Mouse (Mus musculus): ENCODE data around the gene Tff2. TPM values are rescaled to one million over a fixed set of nuclear protein-coding genes. Genes with fewer than 3 reads are reported as not detected.

Gene Tff2
- polyA plus RNA-seq, 1 experiment from 2014 or later = not detected

DNA sequence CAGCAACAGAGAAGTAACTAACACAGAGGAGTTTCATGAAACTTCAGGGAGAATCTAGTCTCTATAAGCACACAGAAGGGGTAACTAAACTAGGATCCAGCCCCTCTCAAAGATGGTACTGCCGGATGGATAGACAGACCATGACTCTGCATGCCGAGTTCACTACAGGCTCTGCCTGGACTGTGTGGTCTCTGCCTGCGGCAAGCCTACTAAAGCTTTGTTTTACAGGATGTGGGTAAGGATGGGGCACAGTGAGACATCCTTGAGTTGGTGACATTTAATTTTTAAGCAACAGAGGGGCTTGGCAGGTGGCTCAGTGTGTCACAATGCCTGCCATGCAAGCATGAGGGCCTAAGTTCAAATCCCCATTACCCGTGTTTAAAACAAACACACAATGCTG is 32.2 kb upstream of the Tff2 start:
- Histone ChIP-seq H3K27ac (ENCODE audit: low read depth, low read length) (no peak overlapping the region), H3K36me3 (ENCODE audit: control insufficient read depth, insufficient read depth, low read length) (no peaks in the 10 kb centered on the region), H3K9me3 (ENCODE audit: control insufficient read depth, low read length) (no peaks in the 10 kb centered on the region), H3K4me3 (ENCODE audit: low read depth, low read length) (no peak overlapping the region), H3K4me2 (ENCODE audit: low read depth, low read length, severe bottlenecking) (no peak overlapping the region), H3K9ac (ENCODE audit: low read length) (no peak overlapping the region), H3K27me3 (ENCODE audit: control insufficient read depth, insufficient read depth, low read length) (no peaks in the 10 kb centered on the region), H3K4me1 (replicated peaks; ENCODE audit: control insufficient read depth, insufficient read depth, low read length) (no peaks in the 10 kb centered on the region)
- ATAC-seq (replicated peaks; ENCODE audit: low FRiP score) = no peak
- 91% methylated on average over 4 of the region's 4 CpGs for WGBS
- DNase-seq (ENCODE audit: low spot score) = no peak

DNA sequence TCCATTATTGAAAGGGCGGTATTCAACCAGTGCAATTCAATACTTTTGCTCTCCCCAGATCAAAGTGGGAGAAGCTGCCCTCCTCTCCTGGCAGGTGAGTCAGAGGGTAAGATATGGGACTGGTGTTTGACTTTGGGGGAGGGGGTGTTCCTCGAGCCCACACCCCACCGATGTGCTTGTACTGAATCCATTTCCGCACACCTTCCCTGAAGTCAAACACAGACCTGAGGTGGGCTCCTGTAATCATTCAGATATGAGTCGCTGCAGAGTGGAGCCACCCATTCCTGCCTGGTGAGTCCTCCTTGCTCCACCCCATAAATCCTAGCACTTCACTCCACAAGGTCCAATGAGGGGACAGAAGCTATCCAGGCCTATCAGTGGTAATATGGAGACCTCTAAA is 25.7 kb upstream of the Tff2 start:
- WGBS = 88% methylated on average over 5 of the region's 5 CpGs
- H3K36me3 ChIP-seq (ENCODE audit: control insufficient read depth, insufficient read depth, low read length) = no peaks in the 10 kb centered on the region
- H3K27me3 ChIP-seq (ENCODE audit: control insufficient read depth, insufficient read depth, low read length) = no peaks in the 10 kb centered on the region

DNA sequence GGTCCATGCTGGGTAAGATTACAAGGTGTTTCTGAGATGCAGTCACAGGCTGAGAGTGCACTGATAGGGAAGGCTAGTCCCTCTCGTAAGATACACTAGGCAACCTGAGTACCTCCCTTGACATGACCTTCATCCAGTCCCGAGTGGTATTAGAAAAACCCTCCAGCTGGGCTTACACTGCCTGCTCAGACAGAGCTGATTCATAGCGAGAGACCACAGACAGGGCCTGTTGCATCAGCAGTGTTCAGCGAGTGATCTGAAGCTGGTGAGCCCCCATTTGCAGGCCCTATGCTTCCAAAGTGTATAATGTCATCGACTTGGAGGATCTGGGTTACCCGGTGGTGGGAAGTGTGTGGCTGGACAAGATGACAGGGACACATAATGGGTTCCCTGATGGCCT is 21.0 kb upstream of the Tff2 start, which contains the start of gene Tff1:
Gene Tff1 (minus strand): TSS at position 151 of the 400 bp plus-strand sequence.
- Histone ChIP-seq H3K9ac (ENCODE audit: low read length) (no peak within 1 kb of the TSS), H3K4me2 (ENCODE audit: low read depth, low read length, severe bottlenecking) (no peak within 1 kb of the TSS), H3K4me3 (ENCODE audit: low read depth, low read length) (no peak within 1 kb of the TSS), H3K9me3 (ENCODE audit: control insufficient read depth, low read length) (no peaks in the 10 kb centered on the region), H3K27me3 (ENCODE audit: control insufficient read depth, insufficient read depth, low read length) (no peaks in the 10 kb centered on the region), H3K4me1 (replicated peaks; ENCODE audit: control insufficient read depth, insufficient read depth, low read length) (no peaks in the 10 kb centered on the region), H3K27ac (ENCODE audit: low read depth, low read length) (no peak within 1 kb of the TSS), H3K36me3 (ENCODE audit: control insufficient read depth, insufficient read depth, low read length) (no peaks in the 10 kb centered on the region)
- 85% methylated on average over 6 of the region's 6 CpGs for WGBS
- no peak for ATAC-seq (replicated peaks; ENCODE audit: low FRiP score)
- no peak for DNase-seq (ENCODE audit: low spot score)

More for the DNA sequence above, 25.7 kb upstream of the Tff2 start:
- Histone ChIP-seq H3K4me2 (ENCODE audit: low read depth, low read length, severe bottlenecking) (no peak overlapping the region), H3K9ac (ENCODE audit: low read length) (no peak overlapping the region), H3K4me3 (ENCODE audit: low read depth, low read length) (no peak overlapping the region), H3K9me3 (ENCODE audit: control insufficient read depth, low read length) (no peaks in the 10 kb centered on the region), H3K4me1 (replicated peaks; ENCODE audit: control insufficient read depth, insufficient read depth, low read length) (no peaks in the 10 kb centered on the region), H3K27ac (ENCODE audit: low read depth, low read length) (no peak overlapping the region)
- DNase-seq (ENCODE audit: low spot score) (no peak), ATAC-seq (replicated peaks; ENCODE audit: low FRiP score) (no peak)

DNA sequence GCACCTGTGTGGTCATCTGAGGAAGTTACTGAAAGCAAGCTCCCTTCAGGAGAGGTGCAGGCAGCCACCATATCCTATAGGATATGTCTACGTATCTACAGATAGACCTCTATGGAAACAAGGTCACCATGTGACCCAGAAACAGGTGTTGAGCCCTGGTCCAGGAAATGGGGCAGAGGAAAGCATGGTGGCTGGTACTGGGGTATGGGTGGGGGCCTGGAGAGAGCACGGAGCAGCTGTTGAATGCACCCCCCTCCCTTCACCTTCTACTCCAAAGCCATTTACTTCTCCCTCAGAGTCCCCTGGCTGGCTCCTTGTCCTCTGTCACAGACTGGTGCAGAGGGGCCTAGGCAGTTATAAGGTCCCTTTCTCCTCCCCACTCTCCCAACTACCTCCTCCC is 19.7 kb upstream of the Tff2 start:
- Histone ChIP-seq H3K9me3 (ENCODE audit: control insufficient read depth, low read length) (no peaks in the 10 kb centered on the region), H3K27ac (ENCODE audit: low read depth, low read length) (no peak overlapping the region), H3K4me1 (replicated peaks; ENCODE audit: control insufficient read depth, insufficient read depth, low read length) (no peaks in the 10 kb centered on the region), H3K36me3 (ENCODE audit: control insufficient read depth, insufficient read depth, low read length) (no peaks in the 10 kb centered on the region), H3K4me3 (ENCODE audit: low read depth, low read length) (no peak overlapping the region), H3K27me3 (ENCODE audit: control insufficient read depth, insufficient read depth, low read length) (no peaks in the 10 kb centered on the region), H3K9ac (ENCODE audit: low read length) (no peak overlapping the region), H3K4me2 (ENCODE audit: low read depth, low read length, severe bottlenecking) (no peak overlapping the region)
- ATAC-seq (replicated peaks; ENCODE audit: low FRiP score) = no peak
- no peak for DNase-seq (ENCODE audit: low spot score)
- 86% methylated on average over 2 of the region's 2 CpGs for WGBS

DNA sequence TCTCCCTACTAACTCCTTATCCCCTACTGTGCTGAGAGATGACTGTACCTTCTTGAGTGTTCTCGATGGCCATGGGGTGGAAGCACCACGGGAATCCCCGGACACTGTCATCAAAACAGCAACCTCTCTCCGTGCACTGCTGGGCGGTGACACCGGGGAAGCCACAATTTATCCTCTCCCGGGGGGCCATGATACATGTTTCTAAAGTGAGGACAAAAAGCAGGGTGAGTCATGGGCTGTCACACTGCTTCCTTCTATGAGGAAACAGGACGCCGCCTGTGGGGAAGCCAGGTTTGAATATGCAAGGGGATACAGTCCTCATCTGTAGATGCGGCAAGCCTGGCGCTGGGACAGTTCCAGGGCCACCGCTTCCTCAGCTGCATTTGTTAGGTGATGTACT is 18.5 kb upstream of the Tff2 start:
- Histone ChIP-seq H3K27ac (ENCODE audit: low read depth, low read length) (no peak overlapping the region), H3K4me2 (ENCODE audit: low read depth, low read length, severe bottlenecking) (no peak overlapping the region), H3K4me1 (replicated peaks; ENCODE audit: control insufficient read depth, insufficient read depth, low read length) (no peaks in the 10 kb centered on the region), H3K9me3 (ENCODE audit: control insufficient read depth, low read length) (no peaks in the 10 kb centered on the region), H3K27me3 (ENCODE audit: control insufficient read depth, insufficient read depth, low read length) (no peaks in the 10 kb centered on the region), H3K4me3 (ENCODE audit: low read depth, low read length) (no peak overlapping the region), H3K36me3 (ENCODE audit: control insufficient read depth, insufficient read depth, low read length) (no peaks in the 10 kb centered on the region), H3K9ac (ENCODE audit: low read length) (no peak overlapping the region)
- ATAC-seq (replicated peaks; ENCODE audit: low FRiP score) (no peak), DNase-seq (ENCODE audit: low spot score) (no peak)
- WGBS = 92% methylated on average over 12 of the region's 12 CpGs

DNA sequence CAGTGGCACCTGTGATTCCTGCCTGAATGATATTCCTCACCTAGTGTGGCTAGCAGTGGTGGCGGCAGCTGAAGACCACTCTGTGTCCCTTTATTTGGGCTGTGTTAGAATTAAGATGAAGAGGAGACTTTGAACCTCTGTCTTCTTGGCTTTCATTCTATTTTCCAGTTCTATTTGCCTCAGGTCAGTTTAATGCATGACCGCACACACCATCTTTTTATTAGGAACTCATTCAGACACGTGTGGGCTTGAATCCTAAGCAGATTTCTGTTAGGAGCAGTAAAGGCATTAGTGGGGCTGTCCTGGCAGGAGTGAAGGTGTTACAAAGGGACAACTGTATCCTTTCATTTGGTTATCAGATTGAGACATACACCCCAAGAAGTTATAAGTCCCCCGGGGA is 16.2 kb upstream of the Tff2 start:
- no peak overlapping the region for H3K4me3 ChIP-seq (ENCODE audit: low read depth, low read length)
- ATAC-seq (replicated peaks; ENCODE audit: low FRiP score) = no peak

DNA sequence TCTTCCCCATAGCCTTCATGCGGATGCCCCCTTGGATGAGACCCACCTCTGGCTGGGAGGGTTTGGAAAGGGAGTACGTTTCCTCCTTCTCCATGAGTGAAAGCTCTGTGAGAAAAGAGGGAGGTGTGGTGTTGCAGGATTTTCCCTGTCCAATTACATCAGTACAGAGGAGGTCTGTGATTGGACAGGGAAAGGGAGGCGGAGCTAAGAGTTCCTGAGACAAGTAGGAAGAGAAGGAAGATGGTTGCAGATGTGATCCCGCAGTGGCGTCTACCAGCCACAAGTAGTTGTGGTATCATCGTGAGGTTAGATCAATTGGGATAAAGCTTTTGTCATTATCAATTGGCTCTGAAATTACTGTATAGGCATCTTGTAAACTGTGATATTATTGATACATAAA is 13.8 kb upstream of the Tff2 start:
- no peaks in the 10 kb centered on the region for H3K9me3 ChIP-seq (ENCODE audit: control insufficient read depth, low read length)
- H3K4me2 ChIP-seq (ENCODE audit: low read depth, low read length, severe bottlenecking) = no peak overlapping the region
- H3K27me3 ChIP-seq (ENCODE audit: control insufficient read depth, insufficient read depth, low read length) = no peaks in the 10 kb centered on the region
- H3K27ac ChIP-seq (ENCODE audit: low read depth, low read length) = no peak overlapping the region
- no peak for DNase-seq (ENCODE audit: low spot score)
- no peak overlapping the region for H3K9ac ChIP-seq (ENCODE audit: low read length)
- H3K4me3 ChIP-seq (ENCODE audit: low read depth, low read length) = no peak overlapping the region
- no peak for ATAC-seq (replicated peaks; ENCODE audit: low FRiP score)
- no peaks in the 10 kb centered on the region for H3K4me1 ChIP-seq (replicated peaks; ENCODE audit: control insufficient read depth, insufficient read depth, low read length)
- WGBS = 80% methylated on average over 6 of the region's 6 CpGs
- H3K36me3 ChIP-seq (ENCODE audit: control insufficient read depth, insufficient read depth, low read length) = no peaks in the 10 kb centered on the region

More for the DNA sequence above, 16.2 kb upstream of the Tff2 start:
- 68% methylated on average over 4 of the region's 4 CpGs for WGBS
- Histone ChIP-seq H3K36me3 (ENCODE audit: control insufficient read depth, insufficient read depth, low read length) (no peaks in the 10 kb centered on the region), H3K4me2 (ENCODE audit: low read depth, low read length, severe bottlenecking) (no peak overlapping the region), H3K27me3 (ENCODE audit: control insufficient read depth, insufficient read depth, low read length) (no peaks in the 10 kb centered on the region), H3K9ac (ENCODE audit: low read length) (no peak overlapping the region), H3K27ac (ENCODE audit: low read depth, low read length) (no peak overlapping the region), H3K9me3 (ENCODE audit: control insufficient read depth, low read length) (no peaks in the 10 kb centered on the region), H3K4me1 (replicated peaks; ENCODE audit: control insufficient read depth, insufficient read depth, low read length) (no peaks in the 10 kb centered on the region)
- no peak for DNase-seq (ENCODE audit: low spot score)

DNA sequence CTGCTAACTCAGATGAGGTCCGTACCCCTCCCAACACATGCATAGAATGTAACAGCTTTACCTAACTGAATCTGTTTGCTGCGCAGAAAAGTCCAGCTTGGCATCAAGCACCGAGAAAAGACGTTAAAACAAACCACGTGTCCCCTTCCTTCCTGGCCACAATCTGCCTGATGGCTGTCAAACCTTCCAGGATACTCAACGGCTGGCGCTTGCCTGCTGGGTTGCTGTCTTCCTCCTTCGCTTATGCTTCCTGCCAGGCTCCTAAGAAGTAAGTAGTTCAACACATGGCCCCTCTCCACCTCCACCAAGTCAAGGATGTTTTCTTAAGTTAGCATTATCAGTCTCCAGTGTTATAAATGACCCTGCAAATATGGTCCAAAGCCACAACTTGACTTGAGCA is 9.7 kb upstream of the Tff2 start:
- DNase-seq (ENCODE audit: low spot score) (no peak), ATAC-seq (replicated peaks; ENCODE audit: low FRiP score) (no peak)
- H3K9me3 ChIP-seq (ENCODE audit: control insufficient read depth, low read length) = no peaks in the 10 kb centered on the region
- no peaks in the 10 kb centered on the region for H3K36me3 ChIP-seq (ENCODE audit: control insufficient read depth, insufficient read depth, low read length)
- H3K4me1 ChIP-seq (replicated peaks; ENCODE audit: control insufficient read depth, insufficient read depth, low read length) = no peaks in the 10 kb centered on the region
- WGBS = 86% methylated on average over 8 of the region's 8 CpGs
- H3K27me3 ChIP-seq (ENCODE audit: control insufficient read depth, insufficient read depth, low read length) = no peaks in the 10 kb centered on the region
- H3K4me3 ChIP-seq (ENCODE audit: low read depth, low read length) = no peak overlapping the region
- no peak overlapping the region for H3K4me2 ChIP-seq (ENCODE audit: low read depth, low read length, severe bottlenecking)
- H3K27ac ChIP-seq (ENCODE audit: low read depth, low read length) = no peak overlapping the region
- no peak overlapping the region for H3K9ac ChIP-seq (ENCODE audit: low read length)

DNA sequence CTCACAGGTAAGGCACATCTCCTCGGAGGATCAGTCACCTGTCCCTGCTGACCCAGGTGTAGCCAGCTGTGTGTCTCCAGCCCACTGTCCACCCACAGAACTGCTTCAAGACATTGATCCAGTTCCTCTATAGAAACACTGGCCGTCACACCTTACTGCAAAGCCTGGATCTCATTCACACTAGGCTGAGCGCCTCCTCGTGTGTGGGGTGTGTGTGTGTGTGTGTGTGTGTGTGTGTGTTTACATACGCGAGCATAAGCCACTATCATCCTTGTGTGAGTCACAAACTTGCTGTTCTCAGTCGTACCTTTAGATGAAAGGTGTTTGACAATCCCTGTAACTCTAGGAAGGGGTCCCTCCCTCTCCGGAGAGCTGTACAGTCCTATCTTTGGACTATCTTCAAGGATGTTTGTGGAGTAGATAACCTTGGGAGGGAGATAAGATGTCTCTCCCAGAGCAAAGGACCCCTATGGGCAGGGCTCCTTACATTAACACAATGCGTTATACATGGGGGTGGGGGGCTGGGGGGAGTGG is 9.0 kb upstream of the Tff2 start:
- no peaks in the 10 kb centered on the region for H3K27me3 ChIP-seq (ENCODE audit: control insufficient read depth, insufficient read depth, low read length)
- ATAC-seq (replicated peaks; ENCODE audit: low FRiP score) (no peak), DNase-seq (ENCODE audit: low spot score) (no peak)
- 88% methylated on average over 9 of the region's 9 CpGs for WGBS
- H3K9ac ChIP-seq (ENCODE audit: low read length) = no peak overlapping the region
- no peaks in the 10 kb centered on the region for H3K4me1 ChIP-seq (replicated peaks; ENCODE audit: control insufficient read depth, insufficient read depth, low read length)
- H3K36me3 ChIP-seq (ENCODE audit: control insufficient read depth, insufficient read depth, low read length) = no peaks in the 10 kb centered on the region
- no peak overlapping the region for H3K4me2 ChIP-seq (ENCODE audit: low read depth, low read length, severe bottlenecking)
- no peaks in the 10 kb centered on the region for H3K9me3 ChIP-seq (ENCODE audit: control insufficient read depth, low read length)
- H3K27ac ChIP-seq (ENCODE audit: low read depth, low read length) = no peak overlapping the region
- no peak overlapping the region for H3K4me3 ChIP-seq (ENCODE audit: low read depth, low read length)
